Comparison of ENCODE assay signal across 8 mouse cellular contexts in genomic region chr12:85151002-85151774, GRCm38 (mm10). TPM values are rescaled to one million over a fixed set of nuclear protein-coding genes. Genes with fewer than 3 reads are reported as not detected.
DNase-seq lines count a peak whose midpoint lies in the region; ATAC-seq lines count a peak whose summit lies in the region.

Rps6kl1 (minus strand) TSS chr12:85151264.

- H3K9ac ChIP-seq in kidney, embryonic 15.5 days = no peak within 1 kb of the TSS
- H3K9ac ChIP-seq in limb, embryonic 13.5 days = 0 out of 2 replicates have a peak within 1 kb of the TSS, but pooled peaks have one; percentile 39
- peak within 1 kb of the TSS; percentile 67 for H3K9ac ChIP-seq in midbrain, embryonic 15.5 days

- peak within 1 kb of the TSS; percentile 59 for H3K4me2 ChIP-seq in kidney, embryonic 15.5 days
- peak within 1 kb of the TSS; percentile 53 for H3K4me2 ChIP-seq in limb, embryonic 13.5 days (replicated peaks)
- H3K4me2 ChIP-seq in midbrain, embryonic 15.5 days = peak within 1 kb of the TSS; percentile 71

- 14% methylated on average over 28 of the region's 28 CpGs for WGBS in kidney, embryonic 15.5 days
- WGBS in limb, embryonic 13.5 days = 14% methylated on average over 28 of the region's 28 CpGs
- WGBS in midbrain, embryonic 15.5 days = 14% methylated on average over 28 of the region's 28 CpGs

- no peaks in the 10 kb centered on the region for H3K9me3 ChIP-seq in kidney, embryonic 15.5 days (replicated peaks)
- no peaks in the 10 kb centered on the region for H3K9me3 ChIP-seq in limb, embryonic 13.5 days
- H3K9me3 ChIP-seq in midbrain, embryonic 15.5 days = no peaks in the 10 kb centered on the region

- peaks cover 23% of the 10 kb centered on the region for H3K4me1 ChIP-seq in kidney, embryonic 15.5 days
- peaks cover 15% of the 10 kb centered on the region for H3K4me1 ChIP-seq in limb, embryonic 13.5 days
- peaks cover 16% of the 10 kb centered on the region for H3K4me1 ChIP-seq in midbrain, embryonic 15.5 days

- no peak within 1 kb of the TSS for H3K27ac ChIP-seq in kidney, embryonic 15.5 days
- H3K27ac ChIP-seq in limb, embryonic 13.5 days = no peak within 1 kb of the TSS
- peak within 1 kb of the TSS; percentile 59 for H3K27ac ChIP-seq in midbrain, embryonic 15.5 days

- H3K36me3 ChIP-seq in kidney, embryonic 15.5 days = no peaks in the 10 kb centered on the region
- H3K36me3 ChIP-seq in limb, embryonic 13.5 days = no peaks in the 10 kb centered on the region
- H3K36me3 ChIP-seq in midbrain, embryonic 15.5 days (replicated peaks) = 0 out of 2 replicates have a peak, but pooled peaks cover 2% of the 10 kb centered on the region

- H3K4me3 ChIP-seq in kidney, embryonic 15.5 days (replicated peaks) = peak within 1 kb of the TSS; percentile 27
- peak within 1 kb of the TSS; percentile 22; the same call in 1 of the 2 replicates for H3K4me3 ChIP-seq in limb, embryonic 13.5 days
- H3K4me3 ChIP-seq in midbrain, embryonic 15.5 days = peak within 1 kb of the TSS; percentile 53

- peak; percentile 75 for ATAC-seq in kidney, embryonic 15.5 days (replicated peaks; ENCODE audit: low FRiP score)
- ATAC-seq in limb, embryonic 13.5 days (ENCODE audit: low FRiP score, low read depth) = 0 out of 2 replicates have a peak, but pooled peaks have one; percentile 46
- ATAC-seq in midbrain, embryonic 15.5 days (replicated peaks) = peak; percentile 98

- DNase-seq in adrenal gland, adult (ENCODE audit: inconsistent age in 2 of 2, low spot score in 1 of 2) = peak; percentile 31 to 62
- DNase-seq in adrenal gland, postnatal 4 days (ENCODE audit: low spot score in 2 of 2) = no peak
- DNase-seq in cerebellum, postnatal 25 days = peak; percentile 92 to 94
- DNase-seq in frontal cortex, postnatal 25 days (ENCODE audit: low spot score in 2 of 2) = peak; percentile 63 to 65
- peak; percentile 83 for DNase-seq in telencephalon, adult 2 months (ENCODE audit: low read depth, low spot score)

- H3K27me3 ChIP-seq in kidney, embryonic 15.5 days = peaks cover 27% of the 10 kb centered on the region
- H3K27me3 ChIP-seq in limb, embryonic 13.5 days = peaks cover 38% of the 10 kb centered on the region
- H3K27me3 ChIP-seq in midbrain, embryonic 15.5 days (replicated peaks) = no peaks in the 10 kb centered on the region

RNA-seq across cellular contexts. Expression of gene Rps6kl1, which starts in this region (rescaled TPM):
- 1 to 10 TPM; 3.6 to 3.9 TPM for total RNA-seq in adrenal gland, postnatal 4 days (2021)
- polyA plus RNA-seq in kidney, embryonic 15.5 days (2015; fragmentation: Nextera tagmentation; extraction: Ambion mirVana) = 1.0 and 1.4 TPM in 2 replicates
- polyA plus RNA-seq in limb, embryonic 13.5 days (2015; fragmentation: Nextera tagmentation; extraction: Ambion mirVana) = 0.31 and 0.33 TPM in 2 replicates
- 37.3 and 38.2 TPM in 2 replicates for polyA plus RNA-seq in midbrain, embryonic 15.5 days (2015; fragmentation: Nextera tagmentation; extraction: Ambion mirVana)

Comparison
In these comparisons a context has a peak if more than half of its experiments do, and no peak if none do; other contexts are left out.
1. RNA of gene Rps6kl1 (polyA plus RNA-seq): 37.3 to 38.2 TPM in midbrain, embryonic 15.5 days; 1.0 to 1.4 TPM in kidney, embryonic 15.5 days and 0.31 to 0.33 TPM in limb, embryonic 13.5 days; every median in the first group is over 10 times any median in the second.
2. DNase-seq: peak in adrenal gland, adult (2 of 2), cerebellum, postnatal 25 days (2 of 2), frontal cortex, postnatal 25 days (2 of 2) and telencephalon, adult 2 months (single experiment); none in adrenal gland, postnatal 4 days (0 of 2).
3. Peak in ATAC-seq, H3K4me3 ChIP-seq, H3K9ac ChIP-seq and H3K4me2 ChIP-seq in limb, embryonic 13.5 days; RNA of the gene not detected or under 1 TPM.
4. ATAC-seq: peak in every context shown above with its lines; median percentile 98 in midbrain, embryonic 15.5 days; 75 in kidney, embryonic 15.5 days; 46 in limb, embryonic 13.5 days.
5. Peak in every context shown above with its lines, with median percentiles within 50 percentile points of each other: H3K4me2 ChIP-seq and H3K4me3 ChIP-seq.